Mouse (Mus musculus) embryonic facial prominence, embryonic 10.5 days (tissue): ENCODE measurements at regions not wholly inside any gene's neighbourhood (a gene's known extent, or its start where the extent isn't known, plus 50 kb on each side); places are given as distances from the start of the nearest gene placed in this dataset.

Experiments
- DNase-seq: peaks from one replicate; pipeline ENCODE4 v3.0.0-alpha.2; 2017; ENCODE audit warnings: low spot score
- H3K27ac ChIP-seq: fragments of 300-500 bp; sonication (generic); replicated peaks from 2 replicates; pipeline ENCODE4 v1.5.1; 2016; ENCODE audit warnings: mild to moderate bottlenecking
- H3K27me3 ChIP-seq: fragments of 300-500 bp; sonication (generic); replicated peaks from 2 replicates; pipeline ENCODE4 v1.6.1; 2016; ENCODE audit warnings: low read depth, mild to moderate bottlenecking; ENCODE audit not compliant: poor library complexity, severe bottlenecking
- H3K36me3 ChIP-seq: fragments of 300-500 bp; sonication (generic); replicated peaks from 2 replicates; pipeline ENCODE4 v1.6.1; 2016; ENCODE audit warnings: mild to moderate bottlenecking, moderate library complexity
- H3K4me1 ChIP-seq: fragments of 300-500 bp; sonication (generic); 2 replicates; pipeline ENCODE4 v1.6.1; 2016
- H3K4me3 ChIP-seq: fragments of 300-500 bp; sonication (generic); 2 replicates; pipeline ENCODE4 v1.5.1; 2016; ENCODE audit warnings: mild to moderate bottlenecking, moderate library complexity
- H3K9me3 ChIP-seq: fragments of 300-500 bp; sonication (generic); 2 replicates; pipeline ENCODE4 v1.6.1; 2016; ENCODE audit warnings: mild to moderate bottlenecking
- WGBS: fragments of 180-500 bp; shearing (Covaris S2); methylation state at CpG from one replicate; pipeline ENCODE4 v1.1.7; 2016; 5-methylcytosine and 5-hydroxymethylcytosine counted together

GRCm38 (mm10) chr17:82731561-82731960 is 483.5 kb upstream of the Pkdcc start:
- no peak for DNase-seq
- H3K27ac ChIP-seq, result no peak overlapping the region
- 88% methylated on average over 4 of the region's 4 CpGs for WGBS
- H3K4me3 ChIP-seq, result no peak overlapping the region
- H3K9me3 ChIP-seq, result no peaks in the 10 kb centered on the region
- no peaks in the 10 kb centered on the region for H3K4me1 ChIP-seq
- no peaks in the 10 kb centered on the region for H3K36me3 ChIP-seq
- H3K27me3 ChIP-seq, result no peaks in the 10 kb centered on the region

GRCm38 (mm10) chr17:82742445-82742844 is 472.6 kb upstream of the Pkdcc start:
- Histone ChIP-seq H3K9me3 (no peaks in the 10 kb centered on the region), H3K4me3 (no peak overlapping the region), H3K27ac (no peak overlapping the region), H3K27me3 (no peaks in the 10 kb centered on the region), H3K36me3 (no peaks in the 10 kb centered on the region), H3K4me1 (no peaks in the 10 kb centered on the region)
- 95% methylated on average over 1 of the region's 1 CpGs for WGBS
- DNase-seq, result no peak

- WGBS, result 83% methylated on average over 3 of the region's 3 CpGs
These were observed 457.7 kb upstream of the Pkdcc start for GRCm38 (mm10) chr17:82757400-82757799.

GRCm38 (mm10) chr17:82779096-82779495 is 436.0 kb upstream of the Pkdcc start:
- H3K4me3 ChIP-seq, result no peak overlapping the region
- no peak overlapping the region for H3K27ac ChIP-seq
- no peaks in the 10 kb centered on the region for H3K36me3 ChIP-seq
- no peaks in the 10 kb centered on the region for H3K4me1 ChIP-seq
- no peaks in the 10 kb centered on the region for H3K9me3 ChIP-seq
- no peaks in the 10 kb centered on the region for H3K27me3 ChIP-seq
- 79% methylated on average over 2 of the region's 2 CpGs for WGBS
- DNase-seq, result no peak

More at GRCm38 (mm10) chr17:82757400-82757799, 457.7 kb upstream of the Pkdcc start:
- no peaks in the 10 kb centered on the region for H3K4me1 ChIP-seq
- no peak overlapping the region for H3K4me3 ChIP-seq
- H3K27ac ChIP-seq, result no peak overlapping the region
- DNase-seq, result no peak
- no peaks in the 10 kb centered on the region for H3K36me3 ChIP-seq
- no peaks in the 10 kb centered on the region for H3K9me3 ChIP-seq
- no peaks in the 10 kb centered on the region for H3K27me3 ChIP-seq

- Histone ChIP-seq H3K27me3 (no peaks in the 10 kb centered on the region), H3K27ac (no peak overlapping the region), H3K9me3 (no peaks in the 10 kb centered on the region), H3K4me1 (no peaks in the 10 kb centered on the region), H3K4me3 (no peak overlapping the region), H3K36me3 (no peaks in the 10 kb centered on the region)
- no peak for DNase-seq
- 85% methylated on average over 3 of the region's 3 CpGs for WGBS
These were observed 393.0 kb upstream of the Pkdcc start for GRCm38 (mm10) chr17:82822129-82822528.

GRCm38 (mm10) chr17:82824057-82824456 is 391.0 kb upstream of the Pkdcc start:
- no peak for DNase-seq
- no peak overlapping the region for H3K27ac ChIP-seq
- H3K27me3 ChIP-seq, result no peaks in the 10 kb centered on the region
- no peaks in the 10 kb centered on the region for H3K4me1 ChIP-seq
- 79% methylated on average over 7 of the region's 7 CpGs for WGBS
- no peaks in the 10 kb centered on the region for H3K9me3 ChIP-seq
- no peak overlapping the region for H3K4me3 ChIP-seq
- H3K36me3 ChIP-seq, result no peaks in the 10 kb centered on the region

GRCm38 (mm10) chr17:82824619-82825018 is 390.5 kb upstream of the Pkdcc start:
- Histone ChIP-seq H3K27ac (no peak overlapping the region), H3K9me3 (no peaks in the 10 kb centered on the region), H3K4me3 (no peak overlapping the region), H3K27me3 (no peaks in the 10 kb centered on the region), H3K36me3 (no peaks in the 10 kb centered on the region), H3K4me1 (no peaks in the 10 kb centered on the region)
- DNase-seq, result no peak
- WGBS, result 88% methylated on average over 6 of the region's 6 CpGs

GRCm38 (mm10) chr17:82827170-82827569 is 387.9 kb upstream of the Pkdcc start:
- H3K27ac ChIP-seq, result no peak overlapping the region
- no peak for DNase-seq
- H3K4me3 ChIP-seq, result no peak overlapping the region
- no peaks in the 10 kb centered on the region for H3K27me3 ChIP-seq
- H3K4me1 ChIP-seq, result no peaks in the 10 kb centered on the region
- no peaks in the 10 kb centered on the region for H3K36me3 ChIP-seq
- no peaks in the 10 kb centered on the region for H3K9me3 ChIP-seq

GRCm38 (mm10) chr17:82827841-82828240 is 387.3 kb upstream of the Pkdcc start:
- Histone ChIP-seq H3K9me3 (no peaks in the 10 kb centered on the region), H3K27ac (no peak overlapping the region), H3K27me3 (no peaks in the 10 kb centered on the region), H3K36me3 (no peaks in the 10 kb centered on the region), H3K4me3 (no peak overlapping the region), H3K4me1 (no peaks in the 10 kb centered on the region)
- 95% methylated on average over 8 of the region's 8 CpGs for WGBS
- no peak for DNase-seq

- 80% methylated on average over 5 of the region's 5 CpGs for WGBS
- DNase-seq, result no peak
- Histone ChIP-seq H3K27me3 (no peaks in the 10 kb centered on the region), H3K36me3 (no peaks in the 10 kb centered on the region), H3K9me3 (no peaks in the 10 kb centered on the region), H3K4me3 (no peak overlapping the region), H3K4me1 (no peaks in the 10 kb centered on the region), H3K27ac (no peak overlapping the region)
These were observed 386.6 kb upstream of the Pkdcc start for GRCm38 (mm10) chr17:82828434-82828997.

GRCm38 (mm10) chr17:82829415-82829814 is 385.7 kb upstream of the Pkdcc start:
- Histone ChIP-seq H3K4me1 (no peaks in the 10 kb centered on the region), H3K27ac (no peak overlapping the region), H3K27me3 (no peaks in the 10 kb centered on the region), H3K9me3 (no peaks in the 10 kb centered on the region), H3K4me3 (no peak overlapping the region), H3K36me3 (no peaks in the 10 kb centered on the region)
- no peak for DNase-seq
- WGBS, result 94% methylated on average over 2 of the region's 2 CpGs

GRCm38 (mm10) chr17:82834177-82834576 is 380.9 kb upstream of the Pkdcc start:
- DNase-seq, result no peak
- Histone ChIP-seq H3K27me3 (no peaks in the 10 kb centered on the region), H3K4me3 (no peak overlapping the region), H3K9me3 (no peaks in the 10 kb centered on the region), H3K27ac (no peak overlapping the region), H3K4me1 (no peaks in the 10 kb centered on the region), H3K36me3 (no peaks in the 10 kb centered on the region)
- 73% methylated on average over 3 of the region's 3 CpGs for WGBS

GRCm38 (mm10) chr17:82836115-82836514 is 379.0 kb upstream of the Pkdcc start:
- Histone ChIP-seq H3K27ac (no peak overlapping the region), H3K4me3 (no peak overlapping the region), H3K36me3 (no peaks in the 10 kb centered on the region), H3K27me3 (no peaks in the 10 kb centered on the region), H3K4me1 (no peaks in the 10 kb centered on the region), H3K9me3 (no peaks in the 10 kb centered on the region)
- WGBS, result 89% methylated on average over 3 of the region's 3 CpGs
- DNase-seq, result no peak
